Mouse (Mus musculus) olfactory bulb, adult 2 months (tissue): Measurements from ENCODE around the gene Slc34a2.

ENCODE experiments used
- CTCF ChIP-seq: fragments of 200-500 bp; IDR thresholded peaks from 2 replicates; pipeline ENCODE4 v1.5.1; 2012; ENCODE audit warnings: low read depth, mild to moderate bottlenecking, low read length, moderate library complexity; ENCODE audit not compliant: insufficient read depth
- POLR2A ChIP-seq: fragments of 200-500 bp; IDR thresholded peaks from 2 replicates; pipeline ENCODE4 v1.6.1; 2012; ENCODE audit warnings: mild to moderate bottlenecking, low read depth, low read length, moderate library complexity; ENCODE audit not compliant: insufficient read depth

DNA sequence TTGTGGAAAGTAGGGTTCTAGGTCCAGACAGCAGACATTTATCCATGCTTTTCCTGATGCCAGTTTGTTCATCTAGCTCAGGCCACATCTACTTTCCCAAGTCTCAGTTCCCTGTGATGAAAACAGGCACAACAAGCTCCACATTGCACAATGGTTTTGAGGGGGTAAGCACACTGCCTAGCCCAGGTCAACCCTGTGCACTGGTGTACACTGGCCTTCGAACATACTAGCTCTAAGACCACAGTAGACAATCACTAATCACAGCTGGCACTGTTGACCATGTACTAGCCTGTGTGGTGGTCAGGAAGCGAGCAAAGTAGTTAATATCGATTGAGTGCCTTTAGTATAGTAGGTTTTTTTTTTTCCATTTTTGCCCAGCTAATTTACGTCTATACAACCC lies 34.4 kb upstream of the Slc34a2 start:
- TF ChIP-seq CTCF (no peak), POLR2A (no peak)
